Mouse (Mus musculus) CH12.LX (cell line): ENCODE measurements around the gene Cldn1. TPM values are rescaled to one million over a fixed set of nuclear protein-coding genes. Genes with fewer than 3 reads are reported as not detected.

Source experiments
- DNase-seq: peaks from one replicate; pipeline ENCODE4 v3.0.0-alpha.2; 2013; ENCODE audit errors: extremely low read depth
- H3K27ac ChIP-seq: 2 replicates; pipeline ENCODE4 v1.5.1; 2012; ENCODE audit warnings: low read depth, mild to moderate bottlenecking, control low read depth, moderate library complexity; ENCODE audit not compliant: insufficient read depth
- H3K27me3 ChIP-seq: replicated peaks from 2 replicates; pipeline ENCODE3; 2012; ENCODE audit warnings: inconsistent platforms
- H3K36me3 ChIP-seq, 2 experiments: replicated peaks in 1 of 2; 2 replicates each; pipeline versions ENCODE3 to v1.6.1; 2012; ENCODE audit warnings: inconsistent platforms in 1 of 2, low read length in 1 of 2, mild to moderate bottlenecking in 1 of 2, mixed read lengths in 1 of 2, moderate library complexity in 1 of 2; ENCODE audit not compliant: control insufficient read depth in 1 of 2, insufficient read depth in 1 of 2
- H3K4me1 ChIP-seq, 2 experiments: 2 replicates each; pipeline ENCODE4 v1.6.1; 2012; ENCODE audit warnings: inconsistent platforms in 1 of 2, moderate library complexity in 1 of 2; ENCODE audit not compliant: insufficient read depth in 2 of 2, control insufficient read depth in 1 of 2
- H3K4me2 ChIP-seq: 2 replicates; pipeline ENCODE4 v1.6.1; 2012; ENCODE audit warnings: low read depth, mild to moderate bottlenecking, control low read depth; ENCODE audit not compliant: poor library complexity, insufficient read depth, severe bottlenecking
- H3K4me3 ChIP-seq, 3 experiments: fragments of 150-350 bp in 1 of 3; sonication (generic) in 1 of 3; replicated peaks in 1 of 3; 2 replicates each; pipeline versions ENCODE3 to v1.5.1; 2011 to 2012; ENCODE audit warnings: low read depth in 2 of 3, low read length in 2 of 3, mild to moderate bottlenecking in 2 of 3, moderate library complexity in 2 of 3, control low read depth in 1 of 3, improper control_type of control experiment in 1 of 3, inconsistent platforms in 1 of 3, mixed read lengths in 1 of 3; ENCODE audit not compliant: poor library complexity in 1 of 3
- H3K79me2 ChIP-seq: replicated peaks from 2 replicates; pipeline ENCODE4 v1.6.1; 2012; ENCODE audit warnings: mild to moderate bottlenecking, moderate library complexity; ENCODE audit not compliant: control insufficient read depth, poor library complexity, insufficient read depth, severe bottlenecking; ENCODE audit errors: extremely low read depth
- H3K9ac ChIP-seq: 2 replicates; pipeline ENCODE4 v1.6.1; 2012; ENCODE audit warnings: low read depth, mild to moderate bottlenecking, control low read depth, moderate library complexity; ENCODE audit not compliant: insufficient read depth
- H3K9me3 ChIP-seq: replicated peaks from 2 replicates; pipeline ENCODE3; 2012; ENCODE audit warnings: low read length, inconsistent platforms, mixed read lengths
- BHLHE40 ChIP-seq: IDR thresholded peaks from 2 replicates; pipeline ENCODE4 v1.6.1; 2011; ENCODE audit warnings: mild to moderate bottlenecking, low read depth, low read length, improper control_type of control experiment
- CHD2 ChIP-seq: IDR thresholded peaks from 2 replicates; pipeline ENCODE4 v1.6.1; 2011; ENCODE audit warnings: low read length, improper control_type of control experiment
- EP300 ChIP-seq: IDR thresholded peaks from 2 replicates; pipeline ENCODE4 v1.6.1; 2011; ENCODE audit warnings: low read length, improper control_type of control experiment
- GABPA ChIP-seq: IDR thresholded peaks from 2 replicates; pipeline ENCODE4 v1.6.1; 2012; ENCODE audit warnings: low read depth, low read length, improper control_type of control experiment, inconsistent platforms; ENCODE audit not compliant: insufficient replicate concordance
- HCFC1 ChIP-seq: IDR thresholded peaks from 2 replicates; pipeline ENCODE4 v1.6.1; 2012; ENCODE audit warnings: low read depth, mild to moderate bottlenecking, inconsistent platforms, low read length, improper control_type of control experiment
- IRF4 ChIP-seq: IDR thresholded peaks from 2 replicates; pipeline ENCODE4 v1.6.1; 2014; ENCODE audit warnings: low read depth, mild to moderate bottlenecking, inconsistent platforms, low read length, improper control_type of control experiment
- JUN ChIP-seq: IDR thresholded peaks from 2 replicates; pipeline ENCODE4 v1.6.1; 2011; ENCODE audit warnings: low read depth, mild to moderate bottlenecking, low read length, improper control_type of control experiment, moderate library complexity; ENCODE audit not compliant: insufficient read depth
- KAT2A ChIP-seq: IDR thresholded peaks from 2 replicates; pipeline ENCODE4 v1.6.1; 2012; ENCODE audit warnings: low read length, improper control_type of control experiment, inconsistent platforms; ENCODE audit not compliant: insufficient replicate concordance
- MAFK ChIP-seq: IDR thresholded peaks from 2 replicates; pipeline ENCODE4 v1.6.1; 2011; ENCODE audit warnings: low read length, improper control_type of control experiment; ENCODE audit not compliant: insufficient replicate concordance
- MAZ ChIP-seq: IDR thresholded peaks from 2 replicates; pipeline ENCODE4 v1.6.1; 2012; ENCODE audit warnings: low read depth, mild to moderate bottlenecking, inconsistent platforms, low read length, improper control_type of control experiment, moderate library complexity
- MEF2A ChIP-seq: IDR thresholded peaks from 2 replicates; pipeline ENCODE4 v1.6.1; 2014; ENCODE audit warnings: low read depth, mild to moderate bottlenecking, inconsistent platforms, low read length, improper control_type of control experiment, borderline replicate concordance
- MXI1 ChIP-seq: IDR thresholded peaks from 2 replicates; pipeline ENCODE4 v1.6.1; 2011; ENCODE audit warnings: mild to moderate bottlenecking, low read depth, low read length, improper control_type of control experiment
- MYC ChIP-seq: IDR thresholded peaks from 2 replicates; pipeline ENCODE4 v1.6.1; 2011; ENCODE audit warnings: low read depth, mild to moderate bottlenecking, improper control_type of control experiment, low read length
- NELFE ChIP-seq: IDR thresholded peaks from 2 replicates; pipeline ENCODE4 v1.6.1; 2011; ENCODE audit warnings: low read depth, low read length, improper control_type of control experiment
- NRF1 ChIP-seq: IDR thresholded peaks from 2 replicates; pipeline ENCODE4 v1.6.1; 2014; ENCODE audit warnings: low read depth, mild to moderate bottlenecking, inconsistent platforms, low read length, improper control_type of control experiment, moderate library complexity
- SIN3A ChIP-seq: IDR thresholded peaks from 2 replicates; pipeline ENCODE4 v1.6.1; 2012; ENCODE audit warnings: low read length, improper control_type of control experiment, inconsistent platforms
- SMC3 ChIP-seq: IDR thresholded peaks from 2 replicates; pipeline ENCODE4 v1.6.1; 2011; ENCODE audit warnings: low read depth, low read length, improper control_type of control experiment
- TBP ChIP-seq: conservative IDR thresholded peaks from 2 replicates; pipeline ENCODE4 v1.6.1; 2011; ENCODE audit warnings: low read depth, low read length, improper control_type of control experiment
- UBTF ChIP-seq: IDR thresholded peaks from 2 replicates; pipeline ENCODE4 v1.6.1; 2012; ENCODE audit warnings: low read depth, mild to moderate bottlenecking, inconsistent platforms, low read length, improper control_type of control experiment, moderate library complexity
- USF2 ChIP-seq: conservative IDR thresholded peaks from 2 replicates; pipeline ENCODE4 v1.6.1; 2011; ENCODE audit warnings: low read depth, low read length, improper control_type of control experiment
- ZC3H11A ChIP-seq: IDR thresholded peaks from 2 replicates; pipeline ENCODE4 v1.6.1; 2012; ENCODE audit warnings: low read depth, mild to moderate bottlenecking, inconsistent platforms, low read length, improper control_type of control experiment
- dilution Hi-C: fragments of 300-500 bp; cut with MboI; formaldehyde crosslinking; loops from 2 replicates; pipeline ENCODE4 v1.14.3; 2020; ENCODE audit warnings: low sequenced_read_pairs; ENCODE audit not compliant: extremely low pct_unique_long_range_greater_than_20kb, extremely low pct_ligation_motif_present
- in situ Hi-C: fragments of 300-500 bp; cut with MboI; formaldehyde crosslinking; loops from 3 replicates; pipeline ENCODE4 v1.14.3; 2019; ENCODE audit warnings: low sequenced_read_pairs, low pct_ligation_motif_present, low pct_unique_long_range_greater_than_20kb, mixed read lengths
- polyA plus RNA-seq: library from polyadenylated mRNA; unstranded; fragments of >175 nt; gene quantifications from 2 replicates; pipeline ENCODE4 v1.2.1, GENCODE M21; 2012; ENCODE audit warnings: low read depth; ENCODE audit not compliant: insufficient read length
- total RNA-seq, 2 experiments: library from RNA; depleted of rRNA; stranded (reverse); fragments of 300-350 nt in 1 of 2; fragments of >200 nt in 1 of 2; gene quantifications; 2 replicates each; pipeline ENCODE4 v1.2.3; 2012 to 2014

Cldn1 gene
- total and polyA plus RNA-seq, 3 experiments, result not detected

GRCm38 (mm10) chr16:26386159-26386558 is 14.5 kb upstream of the Cldn1 start:
- no peak for DNase-seq
- H3K27me3 ChIP-seq, result peaks cover 3% of the 10 kb centered on the region
- H3K79me2 ChIP-seq, result no peaks in the 10 kb centered on the region

GRCm38 (mm10) chr16:26384112-26384649 is 12.5 kb upstream of the Cldn1 start:
- peak; percentile 55 for DNase-seq
- Histone ChIP-seq H3K36me3 (no peaks in the 10 kb centered on the region), H3K27me3 (peaks cover 3% of the 10 kb centered on the region), H3K4me2 (no peak overlapping the region), H3K27ac (no peak overlapping the region), H3K4me1 (peaks cover 2 to 8% of the 10 kb centered on the region in 2 experiments; a peak in 3 of 4 replicates), H3K4me3 (no peak overlapping the region), H3K9ac (no peak overlapping the region), H3K79me2 (no peaks in the 10 kb centered on the region), H3K9me3 (peaks cover 5% of the 10 kb centered on the region)
- dilution Hi-C loops (no loop called here), in situ Hi-C loops (no loop called here)
- TF ChIP-seq MAZ (no peak), HCFC1 (no peak), MYC (no peak), NELFE (no peak), NRF1 (no peak), MAFK (peak; percentile 58; the same call in 1 of the 2 replicates), SIN3A (no peak)

More at GRCm38 (mm10) chr16:26386159-26386558, 14.5 kb upstream of the Cldn1 start:
- Histone ChIP-seq H3K36me3 (no peaks in the 10 kb centered on the region), H3K4me3 (no peak overlapping the region), H3K9me3 (peaks cover 5% of the 10 kb centered on the region), H3K27ac (no peak overlapping the region), H3K4me1 (peaks cover 2 to 8% of the 10 kb centered on the region in 2 experiments; a peak in 3 of 4 replicates), H3K9ac (no peak overlapping the region), H3K4me2 (no peak overlapping the region)
- no peak for TF ChIP-seq JUN
- no peak for TF ChIP-seq SMC3
- TF ChIP-seq EP300, result no peak
- TF ChIP-seq NELFE, result no peak
- no peak for TF ChIP-seq USF2
- no peak for TF ChIP-seq IRF4
- TF ChIP-seq NRF1, result no peak
- in situ Hi-C loops, result no loop called here
- dilution Hi-C loops, result no loop called here

GRCm38 (mm10) chr16:26377170-26377569 is 5.5 kb upstream of the Cldn1 start:
- dilution Hi-C loops, result no loop called here
- no peak for DNase-seq
- no peak overlapping the region for H3K9ac ChIP-seq

More at GRCm38 (mm10) chr16:26377170-26377569, 5.5 kb upstream of the Cldn1 start:
- no peak overlapping the region for H3K27ac ChIP-seq
- no peaks in the 10 kb centered on the region for H3K27me3 ChIP-seq
- no peak overlapping the region for H3K4me3 ChIP-seq
- no peaks in the 10 kb centered on the region for H3K9me3 ChIP-seq
- in situ Hi-C loops, result no loop called here
- H3K4me1 ChIP-seq, result no peaks in the 10 kb centered on the region
- H3K36me3 ChIP-seq, result no peaks in the 10 kb centered on the region
- H3K4me2 ChIP-seq, result no peak overlapping the region
- TF ChIP-seq NELFE (no peak), MYC (no peak), MXI1 (no peak), CHD2 (no peak), GABPA (no peak), TBP (no peak), KAT2A (no peak), ZC3H11A (no peak), SIN3A (no peak), BHLHE40 (no peak), MAZ (no peak), SMC3 (no peak), UBTF (no peak), JUN (no peak), IRF4 (no peak), MEF2A (no peak), NRF1 (no peak)
- TF ChIP-seq, all 38 proteins: peak for 0
- H3K79me2 ChIP-seq, result no peaks in the 10 kb centered on the region
